Mouse (Mus musculus) MEL-GATA-1-ER (cell line): Measurements from ENCODE around the gene Fam78b.

ENCODE experiments used
- DNase-seq: peaks from one replicate; pipeline ENCODE4 v3.0.0-alpha.2; 2012; ENCODE audit warnings: low read depth; ENCODE audit errors: extremely low read depth

Gene Fam78b

DNA sequence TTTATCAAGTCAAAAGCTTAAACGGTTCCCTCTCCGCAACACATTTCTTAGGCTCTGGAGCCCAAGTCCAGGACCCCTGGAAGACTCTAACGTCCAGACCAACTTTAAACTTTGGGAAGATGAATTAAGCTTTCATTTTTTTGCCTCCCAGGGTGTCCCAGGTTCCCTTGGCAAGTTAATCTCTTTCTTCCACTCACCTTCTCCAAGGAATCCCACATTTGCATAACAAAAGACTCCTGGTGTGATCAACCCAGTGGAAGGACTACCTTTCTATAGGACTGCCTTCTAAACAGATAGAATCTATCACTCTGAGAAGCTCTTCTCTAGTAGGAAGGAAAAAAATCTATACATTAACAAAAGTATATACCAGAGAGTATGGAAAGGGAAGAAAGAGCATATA, 92.3 kb downstream of the Fam78b start:
- no peak for DNase-seq

DNA sequence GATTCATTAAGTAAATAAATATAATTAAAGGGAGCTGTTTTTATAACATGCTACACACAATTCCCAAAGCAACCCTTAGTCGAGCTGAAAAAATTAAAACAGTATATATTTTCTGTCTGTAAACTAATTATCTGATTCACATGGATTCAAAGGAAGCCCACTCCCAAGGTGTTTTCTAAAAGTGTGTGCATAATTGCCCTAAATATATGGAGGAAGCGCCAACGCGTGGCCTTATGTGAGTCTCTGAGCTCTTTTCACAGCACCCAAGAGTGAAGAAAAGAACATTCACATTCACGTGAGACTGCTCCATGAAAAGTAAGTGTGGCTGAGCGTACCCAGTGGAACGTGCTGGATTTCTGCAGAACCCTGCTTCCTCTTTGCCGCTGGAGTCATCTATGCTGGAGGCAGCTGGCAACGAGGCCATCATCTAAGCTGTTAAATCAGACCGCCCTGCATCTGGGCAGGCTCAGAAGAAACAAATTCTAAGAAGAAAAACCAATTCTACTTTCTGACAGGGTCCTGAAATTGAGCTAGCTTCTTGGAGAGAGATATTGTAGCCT, 93.5 kb downstream of the Fam78b start:
- no peak for DNase-seq

DNA sequence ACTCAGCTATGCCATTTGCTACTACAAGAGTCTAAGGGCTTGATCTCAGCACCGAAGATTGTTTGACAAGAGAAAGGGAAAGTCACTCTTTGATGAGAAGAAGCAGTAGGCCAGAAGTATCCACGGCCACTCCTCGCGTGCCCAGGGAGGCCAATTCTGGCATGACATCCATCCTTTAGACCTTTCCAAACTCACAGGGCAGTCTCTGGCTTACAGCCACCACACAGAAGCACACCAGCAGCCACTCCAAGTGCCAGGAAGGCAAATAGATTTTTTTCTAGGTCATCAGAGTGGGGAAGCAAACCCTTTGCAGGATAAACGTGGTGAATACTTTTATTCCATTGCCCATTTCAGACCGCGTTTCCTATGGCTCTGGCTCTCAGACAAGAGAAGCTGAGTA, 97.5 kb downstream of the Fam78b start:
- DNase-seq: no peak

GRCm38 (mm10) chr1:167102046-167102445, 100.8 kb downstream of the Fam78b start:
- DNase-seq: no peak

DNA sequence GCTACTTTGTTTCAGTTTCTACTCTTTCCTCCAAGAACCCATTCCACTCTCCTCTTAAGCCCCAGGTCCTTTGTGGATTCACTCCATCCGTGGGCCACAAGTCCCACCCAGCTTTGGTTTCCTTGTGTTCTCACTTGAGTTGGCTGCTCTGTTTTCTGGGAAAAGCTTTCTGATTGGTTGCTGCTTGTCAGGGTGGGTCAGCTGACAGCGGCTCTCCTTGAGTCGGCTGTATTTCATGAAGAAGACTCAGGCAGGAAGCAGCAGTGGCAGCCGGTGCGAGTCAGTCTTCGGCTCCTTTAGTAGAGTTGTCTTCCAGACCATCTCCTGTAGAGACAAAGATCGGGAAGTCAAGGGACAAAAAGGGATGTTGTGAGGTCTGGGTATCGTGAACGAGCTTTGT, 101.3 kb downstream of the Fam78b start:
- DNase-seq: no peak

DNA sequence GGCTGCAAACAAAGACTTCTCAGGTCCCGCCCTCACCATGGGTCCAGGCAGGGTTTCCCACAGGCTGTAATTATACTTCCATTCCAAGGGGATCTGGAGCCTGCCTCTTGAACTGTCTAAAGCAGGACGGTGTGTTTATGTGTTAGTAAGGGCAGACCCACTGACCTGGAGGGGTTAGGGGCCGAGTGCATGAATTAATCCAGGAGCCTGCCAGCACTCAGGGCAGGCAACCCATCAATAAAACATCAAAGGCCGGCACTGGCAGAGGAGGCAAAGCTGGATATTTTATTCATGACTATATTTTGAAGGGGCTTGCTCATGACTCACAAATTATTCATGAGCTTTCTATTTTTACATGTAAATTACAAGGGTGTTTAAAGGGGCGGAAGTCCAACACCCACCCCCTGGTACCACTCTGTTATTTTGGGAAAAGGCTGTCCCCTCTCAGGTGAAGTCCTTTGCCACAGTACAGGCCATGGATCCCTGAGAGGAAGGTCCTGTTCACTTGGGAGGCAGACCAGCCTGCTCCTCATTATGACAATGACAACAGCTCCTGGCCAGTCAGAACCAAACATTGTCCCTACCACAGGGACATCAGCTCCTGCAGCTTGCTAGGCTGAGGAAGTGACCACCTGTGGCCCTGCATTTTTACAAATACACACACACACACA, 103.9 kb downstream of the Fam78b start:
- no peak for DNase-seq

DNA sequence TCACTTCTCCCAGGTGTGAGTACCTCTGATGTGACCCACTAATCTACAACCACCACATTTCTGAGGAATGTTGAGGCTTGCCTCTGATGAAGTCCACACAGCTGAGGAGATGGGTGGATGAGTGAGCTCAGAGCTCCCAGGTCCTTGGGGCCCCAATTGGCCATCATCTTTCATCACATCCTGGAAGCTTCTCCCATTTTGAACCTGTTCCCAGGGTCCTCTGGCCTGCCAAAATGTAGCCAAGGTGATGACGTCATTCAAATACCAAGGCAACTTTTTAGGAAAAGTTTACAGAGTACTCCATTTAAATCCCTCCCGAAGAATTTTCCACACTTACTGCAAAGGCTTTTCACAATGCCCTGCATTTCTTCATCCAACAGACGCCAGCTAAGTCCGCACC, 104.7 kb downstream of the Fam78b start:
- DNase-seq: no peak

- DNase-seq: no peak
Measured at GRCm38 (mm10) chr1:167108973-167109509, 107.8 kb downstream of the Fam78b start.

- no peak for DNase-seq
Measured at GRCm38 (mm10) chr1:167114363-167115050, 113.3 kb downstream of the Fam78b start.

DNA sequence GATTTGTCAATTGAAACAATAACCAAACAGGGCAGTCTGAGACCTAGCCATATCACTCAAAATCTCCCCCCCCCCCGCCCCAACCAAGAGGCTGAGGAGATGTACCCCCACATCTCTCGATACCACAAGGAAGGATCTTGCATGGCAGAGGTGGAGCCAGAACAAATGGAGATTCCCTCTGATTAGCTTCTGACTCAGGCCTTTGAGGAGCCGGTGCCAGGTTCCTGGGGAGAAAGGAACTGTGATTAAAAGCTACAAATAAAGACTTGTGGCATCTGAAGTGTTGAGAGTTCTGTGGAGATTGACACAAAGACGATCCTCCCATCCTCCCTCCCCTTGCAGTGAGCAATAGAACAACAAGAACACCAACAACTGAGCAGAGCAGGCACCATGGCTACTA, 113.9 kb downstream of the Fam78b start:
- DNase-seq: no peak

DNA sequence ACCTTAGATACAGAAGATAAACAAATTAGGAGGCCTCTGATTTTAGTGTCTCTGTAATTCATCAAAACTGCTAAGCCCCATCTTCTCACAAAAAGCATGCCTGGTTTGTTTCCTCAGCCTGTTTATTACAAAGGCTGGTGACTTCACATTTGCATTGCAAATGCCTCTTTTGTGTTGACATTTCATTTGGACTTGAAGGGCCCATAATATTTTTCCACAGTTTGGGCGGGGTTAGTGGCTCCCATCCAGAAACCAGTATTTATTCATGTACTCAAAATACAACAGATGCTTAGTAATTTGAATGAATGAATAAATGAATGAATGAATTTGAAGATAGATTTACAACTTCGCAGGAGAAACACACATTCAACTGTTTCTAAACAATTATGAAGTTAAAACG, 115.5 kb downstream of the Fam78b start:
- no peak for DNase-seq

DNA sequence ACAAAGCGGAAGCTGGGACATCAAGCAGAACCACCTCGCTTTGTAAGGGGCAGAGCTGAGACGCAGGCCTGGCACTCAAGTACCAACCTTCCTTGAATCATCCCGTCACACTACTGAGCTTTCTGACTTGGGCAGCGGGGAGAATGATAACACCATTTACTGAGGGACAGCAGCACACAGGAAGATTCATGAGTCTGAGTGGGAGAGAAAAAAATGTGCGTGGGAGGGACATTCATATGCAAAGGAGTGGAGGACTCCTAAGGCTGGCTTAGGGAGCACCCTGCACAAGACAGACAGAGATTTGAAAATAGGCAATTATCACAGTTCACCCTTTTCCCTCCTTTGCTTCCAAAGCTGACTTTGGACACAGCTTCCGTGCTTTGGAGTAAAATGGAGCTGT, 117.8 kb downstream of the Fam78b start:
- DNase-seq: no peak

DNA sequence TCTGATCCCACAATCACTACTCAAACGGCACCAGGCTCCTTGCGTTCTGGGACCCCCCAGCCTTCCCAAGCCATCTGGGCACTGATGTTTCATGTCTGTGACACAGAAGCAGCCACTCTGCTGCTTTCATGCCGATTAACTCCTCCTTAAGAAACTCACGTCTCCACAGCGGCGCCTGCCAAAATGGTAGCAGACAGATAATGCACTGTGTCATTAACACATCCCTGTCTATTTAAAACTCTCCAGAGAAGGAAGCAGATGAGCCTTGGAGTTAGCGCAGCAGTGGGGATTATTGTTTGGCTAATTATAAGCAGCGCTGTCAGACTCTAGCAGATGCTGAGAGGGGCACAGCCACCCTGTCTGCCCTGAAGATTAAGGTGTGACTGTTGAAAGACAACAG, 118.2 kb downstream of the Fam78b start:
- no peak for DNase-seq

DNA sequence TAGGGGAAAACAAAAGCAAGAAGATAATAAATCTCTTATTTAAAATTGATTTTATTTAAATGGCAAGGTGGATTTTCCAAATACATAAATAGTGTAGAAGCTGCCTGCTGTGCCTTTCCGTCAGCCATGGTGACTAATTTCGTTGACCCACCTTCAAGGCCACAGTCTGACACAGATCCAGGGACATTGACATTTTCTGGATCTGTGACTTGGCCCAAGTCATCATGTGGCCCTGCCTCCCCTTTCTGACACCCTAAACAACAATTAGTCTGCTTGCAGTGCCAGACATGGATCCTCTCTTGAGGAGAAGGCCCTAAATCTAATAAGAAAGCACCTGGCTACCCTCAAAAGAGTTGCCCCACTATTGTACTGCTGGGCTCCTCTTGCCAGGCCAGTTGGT, 121.2 kb downstream of the Fam78b start:
- DNase-seq: no peak

DNA sequence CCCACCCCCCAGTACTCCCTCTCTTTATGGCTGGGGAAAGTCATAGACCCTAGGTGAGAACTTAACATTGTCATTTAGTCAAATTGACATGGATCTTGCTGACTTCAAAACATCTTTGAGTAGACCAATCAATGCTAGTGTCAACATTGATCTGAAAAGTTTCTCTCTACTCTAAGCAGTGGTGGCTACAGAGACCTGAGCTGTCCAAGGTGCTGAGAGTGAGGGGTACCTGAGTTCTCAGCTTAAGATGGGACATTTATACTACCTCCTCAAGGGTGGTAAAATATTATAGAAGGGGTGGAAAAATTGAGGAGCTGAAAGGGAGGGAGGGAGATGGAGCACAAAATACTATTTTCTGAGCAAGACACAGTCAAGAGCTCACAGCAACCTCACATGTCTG, 122.3 kb downstream of the Fam78b start:
- no peak for DNase-seq

- DNase-seq: no peak
Measured at GRCm38 (mm10) chr1:167125870-167126269, 124.7 kb downstream of the Fam78b start.

- DNase-seq: no peak
Measured at GRCm38 (mm10) chr1:167126292-167126691, 125.1 kb downstream of the Fam78b start.

GRCm38 (mm10) chr1:167135748-167136147, 134.5 kb downstream of the Fam78b start:
- DNase-seq: no peak
